Mouse (Mus musculus): ENCODE results near the gene Zbtb8os. TPM values are rescaled to one million over a fixed set of nuclear protein-coding genes. Genes with fewer than 3 reads are reported as not detected.

Gene Zbtb8os
- polyA plus RNA-seq, 1 experiment from 2014 or later: 36.6 TPM

DNA sequence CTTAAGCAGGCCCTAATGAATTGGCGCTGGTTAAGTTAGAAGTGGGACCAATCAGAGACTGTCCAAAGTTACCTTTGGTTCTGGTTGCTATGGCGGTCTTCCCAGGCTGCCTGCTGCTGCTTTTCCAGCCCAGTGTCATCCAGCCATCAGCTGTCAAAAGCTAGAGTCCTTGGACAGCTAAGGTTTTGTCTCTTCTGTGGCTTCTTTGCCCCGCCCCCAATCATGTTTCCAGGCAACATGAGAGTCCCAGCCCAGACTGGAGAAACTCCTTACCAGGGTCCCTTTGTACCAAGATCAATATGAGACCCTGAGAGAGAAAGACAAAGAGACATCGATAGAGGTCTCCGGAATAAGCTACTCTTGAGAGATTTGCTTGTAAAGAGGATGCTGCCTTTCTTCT, 52.9 kb downstream of the Zbtb8os start:
- no peak for ATAC-seq (ENCODE audit: extremely low read depth, insufficient number of reproducible peaks, low FRiP score, low TSS enrichment)
- 76% methylated on average over 5 of the region's 5 CpGs for WGBS
- peaks cover 5% of the 10 kb centered on the region; the same call in 1 of the 2 replicates for H3K4me1 ChIP-seq
- no peak overlapping the region for H3K27ac ChIP-seq (replicated peaks)
- no peaks in the 10 kb centered on the region for H3K9me3 ChIP-seq
- H3K4me2 ChIP-seq: no peak overlapping the region
- H3K36me3 ChIP-seq: no peaks in the 10 kb centered on the region
- no peak overlapping the region for H3K9ac ChIP-seq
- no peak overlapping the region for H3K4me3 ChIP-seq
- no peaks in the 10 kb centered on the region for H3K27me3 ChIP-seq (replicated peaks)

DNA sequence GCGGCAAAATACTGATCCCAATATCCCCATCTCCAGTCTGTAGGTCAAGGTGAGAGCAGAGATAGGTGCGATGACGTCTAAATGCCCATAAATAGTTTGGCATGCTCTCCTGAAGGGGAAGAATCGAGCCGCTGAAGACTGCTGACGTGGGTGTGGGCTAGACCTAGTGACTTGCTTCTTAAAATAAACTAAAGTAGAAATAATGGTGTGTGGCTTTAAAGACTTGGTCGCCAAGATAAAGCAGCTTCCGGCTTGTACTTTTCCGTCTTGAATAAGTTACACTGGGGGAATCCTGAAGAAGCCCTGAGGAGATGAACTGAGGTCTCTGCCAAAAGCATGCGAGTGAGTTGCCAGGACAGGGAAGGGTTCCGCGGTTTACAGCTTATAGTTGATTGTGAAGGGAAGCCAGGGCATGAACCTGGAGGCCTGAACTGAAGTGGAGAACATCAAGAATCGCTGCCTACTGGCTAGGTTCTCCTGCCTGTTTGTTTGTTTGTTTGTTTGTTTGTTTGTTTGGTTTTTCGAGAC, 54.8 kb downstream of the Zbtb8os start:
- H3K9ac ChIP-seq: no peak overlapping the region
- 68% methylated on average over 14 of the region's 14 CpGs for WGBS
- H3K27me3 ChIP-seq (replicated peaks): no peaks in the 10 kb centered on the region
- no peak overlapping the region for H3K27ac ChIP-seq (replicated peaks)
- H3K4me3 ChIP-seq: no peak overlapping the region
- H3K9me3 ChIP-seq: no peaks in the 10 kb centered on the region
- no peak overlapping the region for H3K4me2 ChIP-seq
- no peaks in the 10 kb centered on the region for H3K36me3 ChIP-seq
- H3K4me1 ChIP-seq: no peaks in the 10 kb centered on the region
- ATAC-seq (ENCODE audit: extremely low read depth, insufficient number of reproducible peaks, low FRiP score, low TSS enrichment): no peak

GRCm38 (mm10) chr4:129390936-129391557, 55.6 kb downstream of the Zbtb8os start:
- H3K4me3 ChIP-seq: no peak overlapping the region

GRCm38 (mm10) chr4:129394089-129394870, 58.8 kb downstream of the Zbtb8os start:
- 50% methylated on average over 12 of the region's 12 CpGs for WGBS
- Histone ChIP-seq H3K4me2 (no peak overlapping the region), H3K4me1 (no peaks in the 10 kb centered on the region), H3K27ac (replicated peaks) (no peak overlapping the region), H3K4me3 (no peak overlapping the region), H3K9ac (no peak overlapping the region), H3K27me3 (replicated peaks) (no peaks in the 10 kb centered on the region), H3K9me3 (no peaks in the 10 kb centered on the region), H3K36me3 (no peaks in the 10 kb centered on the region)
- no peak for ATAC-seq (ENCODE audit: extremely low read depth, insufficient number of reproducible peaks, low FRiP score, low TSS enrichment)

More at GRCm38 (mm10) chr4:129390936-129391557, 55.6 kb downstream of the Zbtb8os start:
- H3K9me3 ChIP-seq: no peaks in the 10 kb centered on the region
- 81% methylated on average over 7 of the region's 7 CpGs for WGBS
- ATAC-seq (ENCODE audit: extremely low read depth, insufficient number of reproducible peaks, low FRiP score, low TSS enrichment): no peak
- H3K27me3 ChIP-seq (replicated peaks): no peaks in the 10 kb centered on the region
- no peak overlapping the region for H3K27ac ChIP-seq (replicated peaks)
- no peak overlapping the region for H3K9ac ChIP-seq
- no peaks in the 10 kb centered on the region for H3K4me1 ChIP-seq
- no peak overlapping the region for H3K4me2 ChIP-seq
- no peaks in the 10 kb centered on the region for H3K36me3 ChIP-seq

- Histone ChIP-seq H3K27ac (replicated peaks) (no peak overlapping the region), H3K36me3 (no peaks in the 10 kb centered on the region), H3K4me2 (no peak overlapping the region), H3K4me3 (no peak overlapping the region), H3K27me3 (replicated peaks) (no peaks in the 10 kb centered on the region), H3K9me3 (no peaks in the 10 kb centered on the region), H3K9ac (no peak overlapping the region), H3K4me1 (no peaks in the 10 kb centered on the region)
- WGBS: 70% methylated on average over 3 of the region's 3 CpGs
- ATAC-seq (ENCODE audit: extremely low read depth, insufficient number of reproducible peaks, low FRiP score, low TSS enrichment): no peak
These were observed 61.5 kb downstream of the Zbtb8os start for GRCm38 (mm10) chr4:129396960-129397359.

- no peak overlapping the region for H3K4me2 ChIP-seq
- H3K4me1 ChIP-seq: no peaks in the 10 kb centered on the region
- H3K9me3 ChIP-seq: no peaks in the 10 kb centered on the region
- H3K9ac ChIP-seq: no peak overlapping the region
- no peak overlapping the region for H3K27ac ChIP-seq (replicated peaks)
- no peak overlapping the region for H3K4me3 ChIP-seq
- whole genome bisulfite sequencing: 67% methylated on average over 4 of the region's 4 CpGs
- ATAC-seq (ENCODE audit: extremely low read depth, insufficient number of reproducible peaks, low FRiP score, low TSS enrichment): no peak
- no peaks in the 10 kb centered on the region for H3K36me3 ChIP-seq
- H3K27me3 ChIP-seq (replicated peaks): no peaks in the 10 kb centered on the region
These were observed 64.3 kb downstream of the Zbtb8os start for GRCm38 (mm10) chr4:129399813-129400212.

Other genes starting within 250 kb of the Zbtb8os start
- 1.0 and 1.1 TPM in 2 replicates for gene Tmem54, start 230.1 kb upstream of the Zbtb8os start, polyA plus RNA-seq (2015; fragmentation: Nextera tagmentation; extraction: Ambion mirVana)
- 0.25 and 0.37 TPM in 2 replicates for gene Hpca, start 213.7 kb upstream of the Zbtb8os start, polyA plus RNA-seq (2015; fragmentation: Nextera tagmentation; extraction: Ambion mirVana)
- 5.6 and 7.1 TPM in 2 replicates for gene Fndc5, start 198.7 kb upstream of the Zbtb8os start, polyA plus RNA-seq (2015; fragmentation: Nextera tagmentation; extraction: Ambion mirVana)
- gene S100pbp, start 146.0 kb upstream of the Zbtb8os start, polyA plus RNA-seq (2015; fragmentation: Nextera tagmentation; extraction: Ambion mirVana): 12.3 and 14.3 TPM in 2 replicates
- 49.8 and 52.0 TPM in 2 replicates for gene Yars, start 145.9 kb upstream of the Zbtb8os start, polyA plus RNA-seq (2015; fragmentation: Nextera tagmentation; extraction: Ambion mirVana)
- gene C77080, start 74.3 kb upstream of the Zbtb8os start, polyA plus RNA-seq (2015; fragmentation: Nextera tagmentation; extraction: Ambion mirVana): 1.8 and 2.3 TPM in 2 replicates
- 1.1 and 1.6 TPM in 2 replicates for gene Sync, start 48.1 kb upstream of the Zbtb8os start, polyA plus RNA-seq (2015; fragmentation: Nextera tagmentation; extraction: Ambion mirVana)
- 279 and 297 TPM in 2 replicates for gene Rbbp4, start 325 bp upstream of the Zbtb8os start, polyA plus RNA-seq (2015; fragmentation: Nextera tagmentation; extraction: Ambion mirVana)
- 9.9 and 11.0 TPM in 2 replicates for gene Zbtb8a, start 42.4 kb downstream of the Zbtb8os start, polyA plus RNA-seq (2015; fragmentation: Nextera tagmentation; extraction: Ambion mirVana)
- gene Zbtb8b, start 105.2 kb downstream of the Zbtb8os start, polyA plus RNA-seq (2015; fragmentation: Nextera tagmentation; extraction: Ambion mirVana): 3.9 and 4.7 TPM in 2 replicates
- gene Bsdc1, start 125.9 kb downstream of the Zbtb8os start, polyA plus RNA-seq (2015; fragmentation: Nextera tagmentation; extraction: Ambion mirVana): 25.4 and 26.9 TPM in 2 replicates
- not detected in 2 replicates for gene Tssk3, start 155.3 kb downstream of the Zbtb8os start, polyA plus RNA-seq (2015; fragmentation: Nextera tagmentation; extraction: Ambion mirVana)
- not detected in 2 replicates for gene Fam229a, start 155.5 kb downstream of the Zbtb8os start, polyA plus RNA-seq (2015; fragmentation: Nextera tagmentation; extraction: Ambion mirVana)
- 383 and 399 TPM in 2 replicates for gene Marcksl1, start 177.9 kb downstream of the Zbtb8os start, polyA plus RNA-seq (2015; fragmentation: Nextera tagmentation; extraction: Ambion mirVana)
- gene Hdac1, start 207.0 kb downstream of the Zbtb8os start, polyA plus RNA-seq (2015; fragmentation: Nextera tagmentation; extraction: Ambion mirVana): 127 and 141 TPM in 2 replicates
- 2.8 and 7.0 TPM in 2 replicates for gene Lck, start 237.9 kb downstream of the Zbtb8os start, polyA plus RNA-seq (2015; fragmentation: Nextera tagmentation; extraction: Ambion mirVana)
- 4.7 and 7.3 TPM in 2 replicates for gene Fam167b, start 242.9 kb downstream of the Zbtb8os start, polyA plus RNA-seq (2015; fragmentation: Nextera tagmentation; extraction: Ambion mirVana)